Mouse (Mus musculus): Measurements from ENCODE around the gene Mesd. TPM values are rescaled to one million over a fixed set of nuclear protein-coding genes. Genes with fewer than 3 reads are reported as not detected.

The Mesd gene
- polyA plus RNA-seq, 1 experiment from 2014 or later = 104 TPM

GRCm38 (mm10) chr7:83894348-83894747, 10.1 kb downstream of the Mesd start:
- no peak for ATAC-seq (replicated peaks; ENCODE audit: insufficient number of reproducible peaks, low FRiP score, low TSS enrichment, low read depth)
- no peak overlapping the region for H3K27ac ChIP-seq (replicated peaks; ENCODE audit: low read depth, low read length)
- H3K27me3 ChIP-seq (ENCODE audit: control insufficient read depth, insufficient read depth, low read length) = no peaks in the 10 kb centered on the region
- no peak overlapping the region for H3K4me2 ChIP-seq (ENCODE audit: low read depth, low read length)
- H3K4me1 ChIP-seq (ENCODE audit: control insufficient read depth, insufficient read depth, low read length) = no peaks in the 10 kb centered on the region; the same call in 1 of the 2 replicates
- peaks cover 9% of the 10 kb centered on the region; the same call in 1 of the 2 replicates for H3K36me3 ChIP-seq (replicated peaks; ENCODE audit: control insufficient read depth, insufficient read depth, low read depth, low read length)
- no peak overlapping the region for H3K9ac ChIP-seq (replicated peaks; ENCODE audit: low read length)
- no peak overlapping the region for H3K4me3 ChIP-seq (ENCODE audit: low read depth, low read length)
- H3K9me3 ChIP-seq (replicated peaks; ENCODE audit: control insufficient read depth, low read length) = no peaks in the 10 kb centered on the region
- DNase-seq (ENCODE audit: low spot score) = no peak
- 89% methylated on average over 1 of the region's 1 CpGs for WGBS

DNA sequence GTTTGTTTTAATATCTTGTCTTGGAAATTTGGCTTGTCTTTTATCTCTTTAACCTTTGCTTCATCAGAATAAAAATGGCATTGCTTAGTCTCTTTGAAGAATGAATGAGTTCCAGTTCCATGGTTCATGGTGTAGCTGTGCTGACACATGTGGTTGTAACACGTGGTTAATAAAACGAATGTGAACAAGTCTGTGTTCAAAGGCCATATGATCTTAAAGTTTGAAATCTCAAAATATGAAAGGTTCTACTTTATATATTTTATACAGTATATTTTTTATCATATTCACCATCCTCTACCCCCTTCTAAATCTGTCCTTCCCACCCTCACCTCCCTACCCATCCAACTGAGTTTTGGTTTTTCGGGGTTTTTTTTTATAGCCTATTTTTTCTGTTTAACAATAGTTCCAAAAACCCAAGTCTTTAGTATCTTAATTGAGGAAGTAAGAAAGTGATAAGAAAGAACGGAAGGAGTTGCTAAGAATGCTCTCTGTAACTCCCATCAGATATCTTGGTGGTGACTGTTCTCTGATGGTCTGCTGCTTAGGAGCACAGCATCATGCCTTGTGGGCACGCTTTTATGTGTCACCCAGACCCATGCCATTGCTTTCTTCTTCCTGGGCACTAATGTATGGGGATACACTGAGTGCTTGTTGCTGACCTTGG, 11.9 kb downstream of the Mesd start:
- ATAC-seq (replicated peaks; ENCODE audit: insufficient number of reproducible peaks, low FRiP score, low TSS enrichment, low read depth) = no peak
- Histone ChIP-seq H3K27ac (replicated peaks; ENCODE audit: low read depth, low read length) (no peak overlapping the region), H3K27me3 (ENCODE audit: control insufficient read depth, insufficient read depth, low read length) (no peaks in the 10 kb centered on the region), H3K4me3 (ENCODE audit: low read depth, low read length) (no peak overlapping the region), H3K4me1 (ENCODE audit: control insufficient read depth, insufficient read depth, low read length) (no peaks in the 10 kb centered on the region; the same call in 1 of the 2 replicates), H3K9me3 (replicated peaks; ENCODE audit: control insufficient read depth, low read length) (no peaks in the 10 kb centered on the region), H3K36me3 (replicated peaks; ENCODE audit: control insufficient read depth, insufficient read depth, low read depth, low read length) (peaks cover 9% of the 10 kb centered on the region; the same call in 1 of the 2 replicates), H3K4me2 (ENCODE audit: low read depth, low read length) (no peak overlapping the region), H3K9ac (replicated peaks; ENCODE audit: low read length) (no peak overlapping the region)
- WGBS = 95% methylated on average over 5 of the region's 5 CpGs
- DNase-seq (ENCODE audit: low spot score) = no peak

DNA sequence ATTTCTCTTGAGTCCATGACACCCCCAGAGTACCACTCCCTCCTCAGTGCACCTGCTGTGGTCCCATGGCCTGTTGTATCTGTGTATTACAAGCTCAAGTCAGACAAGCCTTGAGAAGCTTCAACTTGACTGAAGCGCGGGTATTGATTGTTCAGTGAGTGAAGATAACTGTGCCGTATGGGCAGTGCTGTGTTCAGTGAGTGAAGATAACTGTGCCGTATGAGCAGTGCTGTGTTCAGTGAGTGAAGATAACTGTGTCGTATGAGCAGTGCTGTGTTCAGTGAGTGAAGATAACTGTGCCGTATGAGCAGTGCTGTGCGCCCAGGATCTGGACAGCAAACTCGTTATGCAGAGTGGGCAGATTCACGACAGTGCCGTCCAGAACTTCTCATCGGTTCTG, 14.0 kb downstream of the Mesd start:
- Histone ChIP-seq H3K27me3 (ENCODE audit: control insufficient read depth, insufficient read depth, low read length) (no peaks in the 10 kb centered on the region), H3K9me3 (replicated peaks; ENCODE audit: control insufficient read depth, low read length) (no peaks in the 10 kb centered on the region), H3K27ac (replicated peaks; ENCODE audit: low read depth, low read length) (no peak overlapping the region), H3K36me3 (replicated peaks; ENCODE audit: control insufficient read depth, insufficient read depth, low read depth, low read length) (peaks cover 9% of the 10 kb centered on the region; the same call in 1 of the 2 replicates), H3K4me2 (ENCODE audit: low read depth, low read length) (no peak overlapping the region), H3K4me3 (ENCODE audit: low read depth, low read length) (no peak overlapping the region), H3K4me1 (ENCODE audit: control insufficient read depth, insufficient read depth, low read length) (no peaks in the 10 kb centered on the region), H3K9ac (replicated peaks; ENCODE audit: low read length) (no peak overlapping the region)
- no peak for DNase-seq (ENCODE audit: low spot score)
- no peak for ATAC-seq (replicated peaks; ENCODE audit: insufficient number of reproducible peaks, low FRiP score, low TSS enrichment, low read depth)
- 89% methylated on average over 11 of the region's 11 CpGs for WGBS

DNA sequence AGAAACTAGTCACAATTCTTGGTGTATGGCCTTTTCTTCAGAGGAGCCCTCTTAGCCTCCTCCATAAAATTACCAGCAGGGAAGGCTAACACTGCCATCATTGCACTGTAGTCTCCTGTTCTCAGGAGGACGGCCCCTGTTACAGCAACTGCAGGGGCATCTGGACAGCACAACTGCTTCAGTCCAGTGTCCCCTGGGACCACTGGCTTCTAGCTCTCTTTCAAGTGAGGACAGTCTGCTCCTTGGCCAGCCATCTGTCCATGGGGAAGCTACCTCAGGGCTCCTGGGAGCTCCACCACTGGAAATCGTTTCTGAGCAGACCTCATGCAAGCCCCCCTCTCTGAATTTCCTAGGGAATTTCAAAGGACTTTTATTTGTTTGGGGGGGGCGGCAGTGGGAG, 16.3 kb downstream of the Mesd start:
- Histone ChIP-seq H3K4me2 (ENCODE audit: low read depth, low read length) (no peak overlapping the region), H3K9me3 (replicated peaks; ENCODE audit: control insufficient read depth, low read length) (no peaks in the 10 kb centered on the region), H3K4me1 (ENCODE audit: control insufficient read depth, insufficient read depth, low read length) (no peaks in the 10 kb centered on the region), H3K27ac (replicated peaks; ENCODE audit: low read depth, low read length) (no peak overlapping the region), H3K36me3 (replicated peaks; ENCODE audit: control insufficient read depth, insufficient read depth, low read depth, low read length) (peaks cover 9% of the 10 kb centered on the region; the same call in 1 of the 2 replicates), H3K27me3 (ENCODE audit: control insufficient read depth, insufficient read depth, low read length) (no peaks in the 10 kb centered on the region), H3K4me3 (ENCODE audit: low read depth, low read length) (no peak overlapping the region), H3K9ac (replicated peaks; ENCODE audit: low read length) (no peak overlapping the region)
- DNase-seq (ENCODE audit: low spot score) (no peak), ATAC-seq (replicated peaks; ENCODE audit: insufficient number of reproducible peaks, low FRiP score, low TSS enrichment, low read depth) (no peak)
- 74% methylated on average over 3 of the region's 3 CpGs for WGBS

DNA sequence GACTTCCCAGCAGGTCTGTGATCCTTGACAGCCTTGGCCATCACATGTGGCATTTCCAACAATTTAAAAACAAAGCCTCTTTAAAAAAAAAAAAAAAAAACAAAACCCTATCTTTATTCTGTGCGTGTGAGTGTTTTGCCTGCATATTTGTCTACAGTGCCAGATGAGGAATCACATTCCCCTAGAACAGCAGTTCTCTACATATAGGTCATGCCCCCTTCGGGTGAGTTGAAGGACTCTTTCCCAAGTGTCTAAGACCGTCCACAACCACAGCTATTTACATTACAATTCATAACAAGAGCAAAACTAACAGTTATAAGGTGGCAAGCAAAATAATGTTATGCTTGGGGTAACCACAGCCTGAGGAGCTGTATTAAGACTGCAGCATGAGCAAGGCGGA, 17.2 kb downstream of the Mesd start:
- Histone ChIP-seq H3K9ac (replicated peaks; ENCODE audit: low read length) (no peak overlapping the region), H3K27ac (replicated peaks; ENCODE audit: low read depth, low read length) (no peak overlapping the region), H3K36me3 (replicated peaks; ENCODE audit: control insufficient read depth, insufficient read depth, low read depth, low read length) (peaks cover 9% of the 10 kb centered on the region; the same call in 1 of the 2 replicates), H3K4me3 (ENCODE audit: low read depth, low read length) (no peak overlapping the region), H3K27me3 (ENCODE audit: control insufficient read depth, insufficient read depth, low read length) (no peaks in the 10 kb centered on the region), H3K4me2 (ENCODE audit: low read depth, low read length) (no peak overlapping the region), H3K4me1 (ENCODE audit: control insufficient read depth, insufficient read depth, low read length) (no peaks in the 10 kb centered on the region), H3K9me3 (replicated peaks; ENCODE audit: control insufficient read depth, low read length) (no peaks in the 10 kb centered on the region)
- DNase-seq (ENCODE audit: low spot score) (no peak), ATAC-seq (replicated peaks; ENCODE audit: insufficient number of reproducible peaks, low FRiP score, low TSS enrichment, low read depth) (no peak)
- WGBS = 85% methylated on average over 4 of the region's 4 CpGs

GRCm38 (mm10) chr7:83902296-83903145, 18.3 kb downstream of the Mesd start:
- Histone ChIP-seq H3K9ac (replicated peaks; ENCODE audit: low read length) (no peak overlapping the region), H3K36me3 (replicated peaks; ENCODE audit: control insufficient read depth, insufficient read depth, low read depth, low read length) (peaks cover 7% of the 10 kb centered on the region; the same call in 1 of the 2 replicates), H3K4me2 (ENCODE audit: low read depth, low read length) (no peak overlapping the region), H3K27ac (replicated peaks; ENCODE audit: low read depth, low read length) (no peak overlapping the region), H3K4me1 (ENCODE audit: control insufficient read depth, insufficient read depth, low read length) (no peaks in the 10 kb centered on the region), H3K27me3 (ENCODE audit: control insufficient read depth, insufficient read depth, low read length) (no peaks in the 10 kb centered on the region), H3K9me3 (replicated peaks; ENCODE audit: control insufficient read depth, low read length) (no peaks in the 10 kb centered on the region), H3K4me3 (ENCODE audit: low read depth, low read length) (no peak overlapping the region)
- no peak for DNase-seq (ENCODE audit: low spot score)
- no peak for ATAC-seq (replicated peaks; ENCODE audit: insufficient number of reproducible peaks, low FRiP score, low TSS enrichment, low read depth)
- WGBS = 72% methylated on average over 5 of the region's 5 CpGs

- Histone ChIP-seq H3K9me3 (replicated peaks; ENCODE audit: control insufficient read depth, low read length) (no peaks in the 10 kb centered on the region), H3K4me2 (ENCODE audit: low read depth, low read length) (no peak overlapping the region), H3K9ac (replicated peaks; ENCODE audit: low read length) (no peak overlapping the region), H3K36me3 (replicated peaks; ENCODE audit: control insufficient read depth, insufficient read depth, low read depth, low read length) (no peaks in the 10 kb centered on the region), H3K4me3 (ENCODE audit: low read depth, low read length) (no peak overlapping the region), H3K27me3 (ENCODE audit: control insufficient read depth, insufficient read depth, low read length) (no peaks in the 10 kb centered on the region), H3K27ac (replicated peaks; ENCODE audit: low read depth, low read length) (no peak overlapping the region), H3K4me1 (ENCODE audit: control insufficient read depth, insufficient read depth, low read length) (no peaks in the 10 kb centered on the region)
- DNase-seq (ENCODE audit: low spot score) (no peak), ATAC-seq (replicated peaks; ENCODE audit: insufficient number of reproducible peaks, low FRiP score, low TSS enrichment, low read depth) (no peak)
- WGBS = 96% methylated on average over 3 of the region's 3 CpGs
Measured at GRCm38 (mm10) chr7:83904831-83905230, 20.6 kb downstream of the Mesd start.

- Histone ChIP-seq H3K9me3 (replicated peaks; ENCODE audit: control insufficient read depth, low read length) (no peaks in the 10 kb centered on the region), H3K4me1 (ENCODE audit: control insufficient read depth, insufficient read depth, low read length) (no peaks in the 10 kb centered on the region), H3K27ac (replicated peaks; ENCODE audit: low read depth, low read length) (no peak overlapping the region), H3K4me3 (ENCODE audit: low read depth, low read length) (no peak overlapping the region), H3K4me2 (ENCODE audit: low read depth, low read length) (no peak overlapping the region), H3K36me3 (replicated peaks; ENCODE audit: control insufficient read depth, insufficient read depth, low read depth, low read length) (no peaks in the 10 kb centered on the region), H3K27me3 (ENCODE audit: control insufficient read depth, insufficient read depth, low read length) (no peaks in the 10 kb centered on the region), H3K9ac (replicated peaks; ENCODE audit: low read length) (no peak overlapping the region)
- DNase-seq (ENCODE audit: low spot score) = no peak
- ATAC-seq (replicated peaks; ENCODE audit: insufficient number of reproducible peaks, low FRiP score, low TSS enrichment, low read depth) = no peak
- 74% methylated on average over 3 of the region's 3 CpGs for WGBS
Measured at GRCm38 (mm10) chr7:83911909-83912308, 27.6 kb downstream of the Mesd start.
